11 mouse cellular contexts compared by ENCODE assay signal in the genomic region with DNA sequence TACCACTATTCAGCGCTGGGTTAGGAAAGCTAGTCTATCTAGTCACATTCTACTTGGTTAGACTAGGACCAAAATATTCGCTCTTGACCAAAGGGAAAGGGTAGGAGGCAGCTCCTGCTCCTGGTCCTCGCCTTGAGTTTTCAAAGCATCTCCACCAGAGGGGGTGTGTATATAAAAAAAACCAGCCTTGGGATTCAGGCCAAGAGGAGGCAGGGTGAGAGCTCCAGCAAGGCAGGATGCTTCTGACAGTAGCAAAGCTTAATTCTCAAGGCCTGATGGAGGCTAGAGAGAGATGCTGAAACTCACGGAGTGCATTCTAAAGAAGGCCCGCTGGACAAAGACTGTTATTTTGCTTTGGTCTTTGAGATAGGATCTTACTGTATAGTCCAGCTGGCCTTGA. TPM values are rescaled to one million over a fixed set of nuclear protein-coding genes. Genes with fewer than 3 reads are reported as not detected.
DNase-seq lines count a peak whose midpoint lies in the region; ATAC-seq lines count a peak whose summit lies in the region.
"Had no signal": no experiment of that assay in that cellular context is flagged by ENCODE, and none has a peak within 500 bp of the region (broad histone marks: within the 10 kb centered on the region; RNA-seq: fewer than 3 reads in every experiment).

No protein-coding gene starts in this region.

- no peak overlapping the region for H3K4me3 ChIP-seq in heart, embryonic 11.5 days (ENCODE audit: low read depth, low read length)
- no peak overlapping the region for H3K4me3 ChIP-seq in hindbrain, embryonic 16.5 days (ENCODE audit: low read length)
- H3K4me3 ChIP-seq: hindbrain, embryonic 12.5 days had no signal

- intact Hi-C loops in left cerebral cortex, postnatal 14 days (cut with DNase I) = no loop called here

- no peaks in the 10 kb centered on the region for H3K36me3 ChIP-seq in heart, embryonic 11.5 days (ENCODE audit: control insufficient read depth, insufficient read depth, low read length)
- H3K36me3 ChIP-seq in hindbrain, embryonic 16.5 days (ENCODE audit: control insufficient read depth, insufficient read depth, low read length) = no peaks in the 10 kb centered on the region
- H3K36me3 ChIP-seq: hindbrain, embryonic 12.5 days had no signal

- H3K27me3 ChIP-seq in heart, embryonic 11.5 days (ENCODE audit: control insufficient read depth, insufficient read depth, low read length) = no peaks in the 10 kb centered on the region
- no peaks in the 10 kb centered on the region for H3K27me3 ChIP-seq in hindbrain, embryonic 16.5 days (replicated peaks; ENCODE audit: control insufficient read depth, insufficient read depth, low read length)
- H3K27me3 ChIP-seq: hindbrain, embryonic 12.5 days had no signal

- no peak overlapping the region for H3K27ac ChIP-seq in heart, embryonic 11.5 days (ENCODE audit: low read depth, low read length)
- H3K27ac ChIP-seq in hindbrain, embryonic 16.5 days (ENCODE audit: low read depth, low read length) = no peak overlapping the region
- H3K27ac ChIP-seq: hindbrain, embryonic 12.5 days had no signal

- H3K4me1 ChIP-seq in heart, embryonic 11.5 days (ENCODE audit: control insufficient read depth, insufficient read depth, low read length) = no peaks in the 10 kb centered on the region
- H3K4me1 ChIP-seq in hindbrain, embryonic 16.5 days (ENCODE audit: control insufficient read depth, insufficient read depth, low read depth, low read length) = no peaks in the 10 kb centered on the region

- H3K4me2 ChIP-seq in heart, embryonic 11.5 days = no peak overlapping the region
- no peak overlapping the region for H3K4me2 ChIP-seq in hindbrain, embryonic 16.5 days (ENCODE audit: low read length)
- H3K4me2 ChIP-seq: hindbrain, embryonic 12.5 days had no signal

- DNase-seq in heart, adult 11 months = peak; percentile 55
- DNase-seq in testis, postnatal 10 days (ENCODE audit: low spot score) = peak; percentile 51
- DNase-seq in testis, postnatal 14 days (ENCODE audit: low spot score) = no peak
- DNase-seq in left cerebral cortex, postnatal 14 days (ENCODE audit: low spot score in 2 of 2) = peak; percentile 72 to 74
- DNase-seq in spleen, adult 12 weeks (ENCODE audit: low spot score) = no peak
- DNase-seq in kidney, adult 9 months = no peak
- DNase-seq: cerebellum, adult 9-10 months had no signal

- 44% methylated on average over 5 of the region's 5 CpGs for WGBS in heart, embryonic 11.5 days (ENCODE audit: insufficient replicate concordance)
- whole genome bisulfite sequencing in hindbrain, embryonic 16.5 days = 51% methylated on average over 5 of the region's 5 CpGs

- no peak for ATAC-seq in heart, embryonic 11.5 days (replicated peaks; ENCODE audit: insufficient number of reproducible peaks, low FRiP score, low TSS enrichment)
- no peak for ATAC-seq in hindbrain, embryonic 16.5 days

- no peak overlapping the region for H3K9ac ChIP-seq in heart, embryonic 11.5 days (ENCODE audit: low read depth, low read length)
- no peak overlapping the region for H3K9ac ChIP-seq in hindbrain, embryonic 16.5 days (ENCODE audit: low read depth, low read length)
- H3K9ac ChIP-seq: hindbrain, embryonic 12.5 days had no signal

- no peaks in the 10 kb centered on the region for H3K9me3 ChIP-seq in heart, embryonic 11.5 days (replicated peaks; ENCODE audit: control insufficient read depth, low read length)
- no peaks in the 10 kb centered on the region for H3K9me3 ChIP-seq in hindbrain, embryonic 16.5 days (ENCODE audit: control insufficient read depth, low read length)
- H3K9me3 ChIP-seq: hindbrain, embryonic 12.5 days had no signal

RNA-seq across cellular contexts. Expression of gene Bbs2, which starts 5.4 kb away (rescaled TPM):
- polyA plus RNA-seq in heart, embryonic 11.5 days (2014; fragmentation: Nextera tagmentation; extraction: Ambion mirVana) = 8.7 and 10.6 TPM in 2 replicates
- 10 to 100 TPM; 20.1 to 20.3 TPM for total RNA-seq in left cerebral cortex, postnatal 14 days (2021)
- polyA plus RNA-seq in hindbrain, embryonic 16.5 days (2015; fragmentation: Nextera tagmentation; extraction: Ambion mirVana) = 18.0 and 22.0 TPM in 2 replicates

RNA-seq across cellular contexts. Expression of gene Mt4, which starts 32.9 kb away (rescaled TPM):
- not detected in 2 replicates for polyA plus RNA-seq in heart, embryonic 11.5 days (2014; fragmentation: Nextera tagmentation; extraction: Ambion mirVana)
- total RNA-seq in left cerebral cortex, postnatal 14 days (2021) = not detected
- polyA plus RNA-seq in hindbrain, embryonic 16.5 days (2015; fragmentation: Nextera tagmentation; extraction: Ambion mirVana) = not detected in 2 replicates
- polyA plus RNA-seq: hindbrain, embryonic 12.5 days; limb, embryonic 14.5 days had no signal

RNA-seq across cellular contexts. Expression of gene Mt3, which starts 48.3 kb away (rescaled TPM):
- 22.7 TPM in 2 replicates for polyA plus RNA-seq in heart, embryonic 11.5 days (2014; fragmentation: Nextera tagmentation; extraction: Ambion mirVana)
- total RNA-seq in left cerebral cortex, postnatal 14 days (2021) = 100 to 1,000 TPM; 740 to 758 TPM
- polyA plus RNA-seq in hindbrain, embryonic 16.5 days (2015; fragmentation: Nextera tagmentation; extraction: Ambion mirVana) = 242 and 317 TPM in 2 replicates

Comparison
In these comparisons a context has a peak if more than half of its experiments do, and no peak if none do; other contexts are left out.
1. DNase-seq: peak in heart, adult 11 months (single experiment), testis, postnatal 10 days (single experiment) and left cerebral cortex, postnatal 14 days (2 of 2); none in testis, postnatal 14 days (single experiment), spleen, adult 12 weeks (single experiment) and kidney, adult 9 months (single experiment).
2. RNA of gene Mt3, which starts 48.3 kb away (polyA plus RNA-seq): 242 to 317 TPM in hindbrain, embryonic 16.5 days; 22.7 TPM in heart, embryonic 11.5 days; every median in the first group is over 10 times any median in the second.